Mouse (Mus musculus) MEL (cell line): ENCODE data around the gene Apon.

Experiments
- CHD1 ChIP-seq: IDR thresholded peaks from 2 replicates; pipeline ENCODE4 v1.6.1; 2012; ENCODE audit warnings: low read depth, mild to moderate bottlenecking, inconsistent platforms, low read length, improper control_type of control experiment
- CTCF ChIP-seq, 3 experiments: IDR thresholded peaks in 2 of 3; conservative IDR thresholded peaks in 1 of 3; 2 replicates each; pipeline ENCODE4 v1.5.1; 2011 to 2012; ENCODE audit warnings: low read length in 3 of 3, low read depth in 2 of 3, mild to moderate bottlenecking in 2 of 3, improper control_type of control experiment in 1 of 3, inconsistent platforms in 1 of 3, mixed read lengths in 1 of 3, moderate library complexity in 1 of 3; ENCODE audit not compliant: control insufficient read depth in 1 of 3, insufficient read depth in 1 of 3, poor library complexity in 1 of 3, severe bottlenecking in 1 of 3
- GATA1 ChIP-seq: IDR thresholded peaks from 2 replicates; pipeline ENCODE4 v1.6.1; 2011; ENCODE audit warnings: low read depth, low read length, improper control_type of control experiment
- HCFC1 ChIP-seq: IDR thresholded peaks from 2 replicates; pipeline ENCODE4 v1.6.1; 2012; ENCODE audit warnings: low read depth, mild to moderate bottlenecking, inconsistent platforms, low read length, improper control_type of control experiment, moderate library complexity
- KAT2A ChIP-seq: conservative IDR thresholded peaks from 2 replicates; pipeline ENCODE4 v1.6.1; 2012; ENCODE audit warnings: low read depth, low read length, improper control_type of control experiment, inconsistent platforms
- MXI1 ChIP-seq: IDR thresholded peaks from 2 replicates; pipeline ENCODE4 v1.6.1; 2011; ENCODE audit warnings: mild to moderate bottlenecking, low read depth, low read length, improper control_type of control experiment
- NELFE ChIP-seq: IDR thresholded peaks from 2 replicates; pipeline ENCODE4 v1.6.1; 2011; ENCODE audit warnings: low read depth, low read length, improper control_type of control experiment
- POLR2A ChIP-seq, 2 experiments: IDR thresholded peaks; 2 replicates each; pipeline ENCODE4 v1.6.1; 2011 to 2012; ENCODE audit warnings: low read length in 2 of 2, mild to moderate bottlenecking in 2 of 2, control low read depth in 1 of 2, improper control_type of control experiment in 1 of 2, low read depth in 1 of 2, moderate library complexity in 1 of 2; ENCODE audit not compliant: control insufficient read depth in 1 of 2, insufficient read depth in 1 of 2, poor library complexity in 1 of 2
- RCOR1 ChIP-seq: IDR thresholded peaks from 2 replicates; pipeline ENCODE4 v1.6.1; 2012; ENCODE audit warnings: low read depth, mild to moderate bottlenecking, inconsistent platforms, low read length, improper control_type of control experiment

DNA sequence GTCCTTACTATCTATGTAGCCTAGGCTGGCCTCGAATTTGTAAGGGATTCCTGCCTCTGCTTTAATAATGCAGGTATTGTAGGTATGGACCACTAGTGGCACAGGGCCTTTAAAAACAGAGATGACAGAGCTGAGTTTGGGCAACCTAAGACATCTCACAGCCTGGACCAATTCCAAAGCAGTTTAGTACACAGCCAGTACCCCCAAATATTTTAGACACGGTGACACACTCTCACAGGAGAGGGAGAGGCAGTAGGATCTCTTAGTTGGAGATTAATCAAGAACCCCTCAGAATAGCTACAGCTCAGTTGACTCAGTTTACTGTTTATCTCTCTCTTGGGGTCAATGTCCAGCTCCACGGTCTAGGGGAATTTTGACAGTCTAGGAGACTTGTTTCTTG, 48.5 kb downstream of the Apon start:
- TF ChIP-seq KAT2A (no peak), CTCF (IDR thresholded peaks at IDR 0.05 in 2 of 3, conservative IDR thresholded peaks at IDR 0.05 in 1 of 3; ENCODE audit: control insufficient read depth in 1 of 3, insufficient read depth in 1 of 3, low read depth in 2 of 3, low read length in 3 of 3, poor library complexity in 1 of 3, severe bottlenecking in 1 of 3) (no peak), MXI1 (no peak), RCOR1 (no peak), POLR2A (IDR thresholded peaks at IDR 0.05; ENCODE audit: control insufficient read depth in 1 of 2, insufficient read depth in 1 of 2, low read depth in 1 of 2, low read length in 2 of 2, poor library complexity in 1 of 2) (no peak), HCFC1 (no peak), CHD1 (no peak), GATA1 (no peak), NELFE (no peak)
